Mouse (Mus musculus) brown adipose tissue, adult 24 weeks (tissue): ENCODE measurements around the gene Gm42420. TPM values are rescaled to one million over a fixed set of nuclear protein-coding genes. Genes with fewer than 3 reads are reported as not detected.

Experiments used
- H3K27ac ChIP-seq: fragments of 200-500 bp; replicated peaks from 2 replicates; pipeline ENCODE4 v1.5.1; 2012; ENCODE audit warnings: low read depth, mild to moderate bottlenecking, low read length
- H3K4me1 ChIP-seq: fragments of 200-500 bp; 2 replicates; pipeline ENCODE4 v1.6.1; 2012; ENCODE audit warnings: low read length, mixed read lengths; ENCODE audit not compliant: control insufficient read depth, insufficient read depth, insufficient read length
- H3K4me3 ChIP-seq: fragments of 200-500 bp; 2 replicates; pipeline ENCODE4 v1.5.1; 2012; ENCODE audit warnings: low read depth, mild to moderate bottlenecking, low read length, moderate library complexity; ENCODE audit not compliant: insufficient read depth
- polyA plus RNA-seq: library from polyadenylated mRNA; stranded (reverse); fragments of >200 nt; gene quantifications from 2 replicates; pipeline ENCODE4 v1.2.4, GENCODE M21; 2012; ENCODE audit not compliant: missing spikeins, insufficient read depth, insufficient read length

The Gm42420 gene
- polyA plus RNA-seq, 1 experiment = not detected

- no peak overlapping the region for H3K4me3 ChIP-seq
- H3K27ac ChIP-seq = no peak overlapping the region
- H3K4me1 ChIP-seq = no peaks in the 10 kb centered on the region
Measured at GRCm38 (mm10) chr6:39600851-39601250, 15.3 kb downstream of the Gm42420 start.

- Histone ChIP-seq H3K4me3 (no peak overlapping the region), H3K27ac (no peak overlapping the region), H3K4me1 (no peaks in the 10 kb centered on the region)
Measured at GRCm38 (mm10) chr6:39601828-39602227, 16.3 kb downstream of the Gm42420 start.

- no peak overlapping the region for H3K27ac ChIP-seq
- no peak overlapping the region for H3K4me3 ChIP-seq
- no peaks in the 10 kb centered on the region for H3K4me1 ChIP-seq
Measured at GRCm38 (mm10) chr6:39604565-39604964, 19.0 kb downstream of the Gm42420 start.

GRCm38 (mm10) chr6:39606056-39606455 is 20.5 kb downstream of the Gm42420 start:
- H3K27ac ChIP-seq = no peak overlapping the region
- H3K4me3 ChIP-seq = no peak overlapping the region
- no peaks in the 10 kb centered on the region for H3K4me1 ChIP-seq

- Histone ChIP-seq H3K27ac (no peak overlapping the region), H3K4me1 (no peaks in the 10 kb centered on the region), H3K4me3 (no peak overlapping the region)
Measured at GRCm38 (mm10) chr6:39606862-39607261, 21.3 kb downstream of the Gm42420 start.

GRCm38 (mm10) chr6:39607365-39607764 is 21.8 kb downstream of the Gm42420 start:
- no peak overlapping the region for H3K27ac ChIP-seq
- no peaks in the 10 kb centered on the region for H3K4me1 ChIP-seq
- H3K4me3 ChIP-seq = no peak overlapping the region

GRCm38 (mm10) chr6:39610207-39610606 is 24.7 kb downstream of the Gm42420 start:
- Histone ChIP-seq H3K27ac (no peak overlapping the region), H3K4me3 (no peak overlapping the region), H3K4me1 (no peaks in the 10 kb centered on the region)

- H3K4me3 ChIP-seq = no peak overlapping the region
- no peak overlapping the region for H3K27ac ChIP-seq
Measured at GRCm38 (mm10) chr6:39611296-39611695, 25.7 kb downstream of the Gm42420 start.

More at GRCm38 (mm10) chr6:39611296-39611695, 25.7 kb downstream of the Gm42420 start:
- no peaks in the 10 kb centered on the region for H3K4me1 ChIP-seq

Other genes with a start within 250 kb of the Gm42420 start
- 7.4 and 11.0 TPM in 2 replicates for gene Slc37a3, start 208.1 kb upstream of the Gm42420 start, polyA plus RNA-seq
- not detected in 2 replicates for gene Rab19, start 204.6 kb upstream of the Gm42420 start, polyA plus RNA-seq
- 19.3 and 32.6 TPM in 2 replicates for gene Mkrn1, start 165.3 kb upstream of the Gm42420 start, polyA plus RNA-seq
- gene Dennd2a, start 27.9 kb upstream of the Gm42420 start, polyA plus RNA-seq = 1.7 and 2.8 TPM in 2 replicates
- gene Adck2, start 11.9 kb upstream of the Gm42420 start, polyA plus RNA-seq = 10.4 and 12.6 TPM in 2 replicates
- gene Ndufb2, start 6.8 kb downstream of the Gm42420 start, polyA plus RNA-seq = 819 and 928 TPM in 2 replicates
- gene Braf, start 139.7 kb downstream of the Gm42420 start, polyA plus RNA-seq = 5.0 and 10.7 TPM in 2 replicates
- gene Mrps33, start 225.2 kb downstream of the Gm42420 start, polyA plus RNA-seq = 263 and 327 TPM in 2 replicates